Comparison of ENCODE assay signal across 13 mouse cellular contexts in genomic region chr8:8326066-8326834, GRCm38 (mm10).
A peak's percentile ranks its signal among the peaks of the same experiment; 100 is the strongest.
DNase-seq lines count a peak whose midpoint lies in the region; ATAC-seq and TF ChIP-seq lines count a peak whose summit lies in the region.
"Had no signal": no experiment of that assay in that cellular context is flagged by ENCODE, and none has a peak within 500 bp of the region (broad histone marks: within the 10 kb centered on the region; RNA-seq: fewer than 3 reads in every experiment).

No protein-coding gene starts in this region.

- no peak overlapping the region for H3K4me3 ChIP-seq in forebrain, postnatal 0 days (ENCODE audit: low read depth, low read length)
- H3K4me3 ChIP-seq in forebrain, embryonic 16.5 days (replicated peaks; ENCODE audit: low read length), result no peak overlapping the region
- no peak overlapping the region for H3K4me3 ChIP-seq in kidney, postnatal 0 days (replicated peaks; ENCODE audit: low read depth, low read length)
- H3K4me3 ChIP-seq: hindbrain, embryonic 10.5 days; midbrain, embryonic 10.5 days had no signal

- DNase-seq in forebrain, postnatal 0 days, result peak; percentile 43
- DNase-seq in kidney, postnatal 0 days (ENCODE audit: low spot score), result peak; percentile 74
- DNase-seq in kidney, adult 9 months, result no peak
- peak; percentile 33 to 66 for DNase-seq in lung, adult 18-20 months
- DNase-seq in lung, postnatal 4 days, result peak; percentile 32 to 39
- no peak for DNase-seq in adrenal gland, adult 18-20 months (ENCODE audit: low spot score in 2 of 2)
- no peak for DNase-seq in B cell, adult 2 months
- DNase-seq: adrenal gland, postnatal 25 days; cerebellum, adult 9-11 months; thymus, adult 18-20 months had no signal

- no peaks in the 10 kb centered on the region for H3K9me3 ChIP-seq in forebrain, postnatal 0 days (ENCODE audit: low read length)
- H3K9me3 ChIP-seq in forebrain, embryonic 16.5 days (ENCODE audit: control insufficient read depth, low read length), result no peaks in the 10 kb centered on the region
- H3K9me3 ChIP-seq in kidney, postnatal 0 days (replicated peaks; ENCODE audit: low read length), result no peaks in the 10 kb centered on the region
- H3K9me3 ChIP-seq: midbrain, embryonic 10.5 days had no signal

- no peak overlapping the region for H3K9ac ChIP-seq in forebrain, postnatal 0 days
- no peak overlapping the region for H3K9ac ChIP-seq in forebrain, embryonic 16.5 days (replicated peaks; ENCODE audit: low read depth, low read length)
- no peak overlapping the region for H3K9ac ChIP-seq in kidney, postnatal 0 days (ENCODE audit: low read depth, low read length)

- ATAC-seq in forebrain, postnatal 0 days, result peak; percentile 38; the same call in 1 of the 2 replicates
- ATAC-seq in forebrain, embryonic 16.5 days, result no peak; the same call in 1 of the 2 replicates
- ATAC-seq in kidney, postnatal 0 days (replicated peaks; ENCODE audit: low FRiP score, low read depth), result no peak

- TF ChIP-seq CTCF in forebrain, postnatal 0 days (IDR thresholded peaks at IDR 0.05; ENCODE audit: low read depth), result no peak
- TF ChIP-seq CTCF in kidney, postnatal 0 days (IDR thresholded peaks at IDR 0.05; ENCODE audit: low read depth), result no peak

- no peak overlapping the region for H3K27ac ChIP-seq in forebrain, postnatal 0 days (ENCODE audit: low read depth, low read length)
- H3K27ac ChIP-seq in forebrain, embryonic 16.5 days (ENCODE audit: low read length), result no peak overlapping the region
- 0 out of 2 replicates have a peak overlapping the region, but pooled peaks have one; percentile 48 for H3K27ac ChIP-seq in kidney, postnatal 0 days
- H3K27ac ChIP-seq: hindbrain, embryonic 10.5 days; midbrain, embryonic 10.5 days had no signal

- peaks cover 11% of the 10 kb centered on the region; the same call in 1 of the 2 replicates for H3K4me1 ChIP-seq in forebrain, postnatal 0 days (ENCODE audit: insufficient read depth)
- peaks cover 26% of the 10 kb centered on the region for H3K4me1 ChIP-seq in forebrain, embryonic 16.5 days (replicated peaks; ENCODE audit: control insufficient read depth, insufficient read depth, low read length)
- H3K4me1 ChIP-seq in kidney, postnatal 0 days (replicated peaks; ENCODE audit: insufficient read depth, low read length), result peaks cover 26% of the 10 kb centered on the region

- 45% methylated on average over 16 of the region's 16 CpGs for WGBS in forebrain, postnatal 0 days
- whole genome bisulfite sequencing in forebrain, embryonic 16.5 days, result 47% methylated on average over 16 of the region's 16 CpGs
- 32% methylated on average over 16 of the region's 16 CpGs for WGBS in kidney, postnatal 0 days

- H3K4me2 ChIP-seq in forebrain, postnatal 0 days (ENCODE audit: low read depth), result no peak overlapping the region
- no peak overlapping the region for H3K4me2 ChIP-seq in forebrain, embryonic 16.5 days (ENCODE audit: low read length)
- no peak overlapping the region for H3K4me2 ChIP-seq in kidney, postnatal 0 days (ENCODE audit: low read length)

- no peaks in the 10 kb centered on the region for H3K36me3 ChIP-seq in forebrain, postnatal 0 days (ENCODE audit: insufficient read depth)
- no peaks in the 10 kb centered on the region for H3K36me3 ChIP-seq in forebrain, embryonic 16.5 days (ENCODE audit: control insufficient read depth, insufficient read depth)
- no peaks in the 10 kb centered on the region for H3K36me3 ChIP-seq in kidney, postnatal 0 days (ENCODE audit: insufficient read depth, low read length)
- H3K36me3 ChIP-seq: hindbrain, embryonic 10.5 days; midbrain, embryonic 10.5 days had no signal

- no peaks in the 10 kb centered on the region for H3K27me3 ChIP-seq in forebrain, postnatal 0 days (ENCODE audit: insufficient read depth, low read length)
- no peaks in the 10 kb centered on the region for H3K27me3 ChIP-seq in forebrain, embryonic 16.5 days (replicated peaks; ENCODE audit: control insufficient read depth, insufficient read depth, low read length)
- no peaks in the 10 kb centered on the region for H3K27me3 ChIP-seq in kidney, postnatal 0 days (ENCODE audit: insufficient read depth, low read length)

Comparison
In these comparisons a context has a peak if more than half of its experiments do, and no peak if none do; other contexts are left out.
1. DNase-seq: peak in forebrain, postnatal 0 days (single experiment), kidney, postnatal 0 days (single experiment), lung, adult 18-20 months (2 of 2) and lung, postnatal 4 days (2 of 2); none in kidney, adult 9 months (single experiment), adrenal gland, adult 18-20 months (0 of 2) and B cell, adult 2 months (0 of 2).